Mouse (Mus musculus): Measurements from ENCODE around the gene Tbkbp1. TPM values are rescaled to one million over a fixed set of nuclear protein-coding genes. Genes with fewer than 3 reads are reported as not detected.
A peak's percentile ranks its signal among the peaks of the same experiment; 100 is the strongest.

Gene Tbkbp1
- polyA plus RNA-seq, 1 experiment, result 16.6 TPM

- TF ChIP-seq CTCF (IDR thresholded peaks at IDR 0.05; ENCODE audit: control insufficient read depth, insufficient read depth, low read length) (no peak), POLR2A (IDR thresholded peaks at IDR 0.05; ENCODE audit: borderline replicate concordance, control insufficient read depth, low read depth, low read length) (no peak)
- no peaks in the 10 kb centered on the region; the same call in 1 of the 2 replicates for H3K4me1 ChIP-seq (ENCODE audit: control insufficient read depth, insufficient read depth, low read length)
- H3K4me3 ChIP-seq (replicated peaks; ENCODE audit: control insufficient read depth, low read depth, low read length), result no peak overlapping the region
- no peak overlapping the region for H3K27ac ChIP-seq (ENCODE audit: control insufficient read depth, insufficient read depth, low read depth, low read length, poor library complexity)
- 24% methylated on average over 3 of the region's 3 CpGs for WGBS
Observed at GRCm38 (mm10) chr11:97189231-97189630, 37.9 kb upstream of the Tbkbp1 start.

- Histone ChIP-seq H3K27ac (ENCODE audit: control insufficient read depth, insufficient read depth, low read depth, low read length, poor library complexity) (peak overlapping the region; percentile 99), H3K4me1 (ENCODE audit: control insufficient read depth, insufficient read depth, low read length) (no peaks in the 10 kb centered on the region; the same call in 1 of the 2 replicates), H3K4me3 (replicated peaks; ENCODE audit: control insufficient read depth, low read depth, low read length) (peak overlapping the region; percentile 73)
- WGBS, result under 1% methylated on average over 15 of the region's 15 CpGs
- TF ChIP-seq POLR2A (IDR thresholded peaks at IDR 0.05; ENCODE audit: borderline replicate concordance, control insufficient read depth, low read depth, low read length), result no peak
Observed at GRCm38 (mm10) chr11:97188643-97188955, 37.3 kb upstream of the Tbkbp1 start.

- Histone ChIP-seq H3K4me3 (replicated peaks; ENCODE audit: control insufficient read depth, low read depth, low read length) (peak within 1 kb of the TSS; percentile 98), H3K4me1 (ENCODE audit: control insufficient read depth, insufficient read depth, low read length) (no peaks in the 10 kb centered on the region; the same call in 1 of the 2 replicates), H3K27ac (ENCODE audit: control insufficient read depth, insufficient read depth, low read depth, low read length, poor library complexity) (peak within 1 kb of the TSS; percentile 99)
- TF ChIP-seq POLR2A (IDR thresholded peaks at IDR 0.05; ENCODE audit: borderline replicate concordance, control insufficient read depth, low read depth, low read length), result peak; percentile 85
- no peak; the same call in 1 of the 2 replicates for TF ChIP-seq CTCF (IDR thresholded peaks at IDR 0.05; ENCODE audit: control insufficient read depth, insufficient read depth, low read length)
- under 1% methylated on average over 96 of the region's 101 CpGs for WGBS
Observed at GRCm38 (mm10) chr11:97187764-97188642, 36.7 kb upstream of the Tbkbp1 start, which contains the start of gene Kpnb1. Kpnb1 (minus strand) TSS chr11:97187881.

- H3K4me3 ChIP-seq (replicated peaks; ENCODE audit: control insufficient read depth, low read depth, low read length), result peak overlapping the region; percentile 98
- H3K27ac ChIP-seq (ENCODE audit: control insufficient read depth, insufficient read depth, low read depth, low read length, poor library complexity), result peak overlapping the region; percentile 92
- H3K4me1 ChIP-seq (ENCODE audit: control insufficient read depth, insufficient read depth, low read length), result no peaks in the 10 kb centered on the region; the same call in 1 of the 2 replicates
- WGBS, result under 1% methylated on average over 73 of the region's 74 CpGs
- peak; percentile 36; the same call in 1 of the 2 replicates for TF ChIP-seq POLR2A (IDR thresholded peaks at IDR 0.05; ENCODE audit: borderline replicate concordance, control insufficient read depth, low read depth, low read length)
- TF ChIP-seq CTCF (IDR thresholded peaks at IDR 0.05; ENCODE audit: control insufficient read depth, insufficient read depth, low read length), result no peak
Observed at GRCm38 (mm10) chr11:97186947-97187763, 35.9 kb upstream of the Tbkbp1 start.

GRCm38 (mm10) chr11:97185704-97186614, 34.7 kb upstream of the Tbkbp1 start:
- Histone ChIP-seq H3K4me3 (replicated peaks; ENCODE audit: control insufficient read depth, low read depth, low read length) (no peak overlapping the region), H3K27ac (ENCODE audit: control insufficient read depth, insufficient read depth, low read depth, low read length, poor library complexity) (no peak overlapping the region), H3K4me1 (ENCODE audit: control insufficient read depth, insufficient read depth, low read length) (no peaks in the 10 kb centered on the region; the same call in 1 of the 2 replicates)
- TF ChIP-seq POLR2A (IDR thresholded peaks at IDR 0.05; ENCODE audit: borderline replicate concordance, control insufficient read depth, low read depth, low read length) (no peak), CTCF (IDR thresholded peaks at IDR 0.05; ENCODE audit: control insufficient read depth, insufficient read depth, low read length) (no peak)
- 46% methylated on average over 5 of the region's 5 CpGs for WGBS

- no peak overlapping the region for H3K4me3 ChIP-seq (replicated peaks; ENCODE audit: control insufficient read depth, low read depth, low read length)
- TF ChIP-seq POLR2A (IDR thresholded peaks at IDR 0.05; ENCODE audit: borderline replicate concordance, control insufficient read depth, low read depth, low read length) (no peak), CTCF (IDR thresholded peaks at IDR 0.05; ENCODE audit: control insufficient read depth, insufficient read depth, low read length) (no peak)
Observed at GRCm38 (mm10) chr11:97184875-97185274, 33.6 kb upstream of the Tbkbp1 start.

GRCm38 (mm10) chr11:97182446-97182845, 31.2 kb upstream of the Tbkbp1 start:
- no peak for TF ChIP-seq POLR2A (IDR thresholded peaks at IDR 0.05; ENCODE audit: borderline replicate concordance, control insufficient read depth, low read depth, low read length)
- TF ChIP-seq CTCF (IDR thresholded peaks at IDR 0.05; ENCODE audit: control insufficient read depth, insufficient read depth, low read length), result no peak
- 94% methylated on average over 3 of the region's 3 CpGs for WGBS
- Histone ChIP-seq H3K27ac (ENCODE audit: control insufficient read depth, insufficient read depth, low read depth, low read length, poor library complexity) (no peak overlapping the region), H3K4me1 (ENCODE audit: control insufficient read depth, insufficient read depth, low read length) (no peaks in the 10 kb centered on the region), H3K4me3 (replicated peaks; ENCODE audit: control insufficient read depth, low read depth, low read length) (no peak overlapping the region)

More at GRCm38 (mm10) chr11:97184875-97185274, 33.6 kb upstream of the Tbkbp1 start:
- 78% methylated on average over 5 of the region's 5 CpGs for WGBS
- no peaks in the 10 kb centered on the region for H3K4me1 ChIP-seq (ENCODE audit: control insufficient read depth, insufficient read depth, low read length)
- H3K27ac ChIP-seq (ENCODE audit: control insufficient read depth, insufficient read depth, low read depth, low read length, poor library complexity), result no peak overlapping the region
